Mouse (Mus musculus): ENCODE results near the gene Cish. TPM values are rescaled to one million over a fixed set of nuclear protein-coding genes. Genes with fewer than 3 reads are reported as not detected.

Cish gene
- total RNA-seq, 2 experiments from 2014 or later: 5.8 to 9.4 TPM

- intact Hi-C loops (cut with DNase I): loop anchor here (5.0 kb wide), 1 partner anchor 436 kb away; no protein-coding TSS in a partner anchor
Observed at GRCm38 (mm10) chr9:107338172-107338883, 42.5 kb downstream of the Cish start, which contains the start of gene Hemk1. Gene Hemk1, minus strand, starts transcription at chr9:107338350.

DNA sequence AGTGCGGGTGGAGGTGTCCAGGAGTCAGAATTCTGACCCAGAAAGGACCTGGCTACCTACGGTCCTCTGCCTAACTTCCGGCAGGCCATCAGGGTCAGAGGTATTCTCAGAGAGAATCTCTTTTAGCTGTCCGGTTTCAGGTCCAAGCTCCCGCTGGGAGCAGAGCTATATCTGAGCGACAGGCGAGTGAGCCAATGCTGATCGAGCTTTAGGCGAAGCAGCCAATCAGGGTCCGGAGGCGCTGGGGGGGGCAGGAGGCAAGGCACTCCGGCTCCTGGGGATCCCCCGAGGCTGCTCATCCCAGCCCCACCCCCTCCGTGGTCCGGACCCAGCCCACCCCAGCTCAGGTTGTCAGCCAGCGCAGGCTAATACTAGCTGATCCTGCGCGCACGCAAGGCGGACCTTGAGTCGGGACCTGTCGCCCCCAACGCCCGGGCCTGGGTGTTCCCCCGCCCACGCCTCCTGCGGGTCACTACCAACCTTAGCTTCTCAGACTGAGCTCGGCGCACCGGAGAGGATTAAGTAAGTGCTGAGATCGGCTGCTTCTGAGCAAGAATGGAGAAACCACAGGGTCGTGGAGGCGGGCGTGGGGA is 44.5 kb downstream of the Cish start, which contains the start of gene 6430571L13Rik:
Gene 6430571L13Rik (plus strand): TSS at position 336 of the 593 bp plus-strand sequence.
- DNase-seq (ENCODE audit: low spot score in 2 of 2): peak; percentile 91 to 95
- intact Hi-C loops (cut with DNase I): no loop called here

More at GRCm38 (mm10) chr9:107338172-107338883, 42.5 kb downstream of the Cish start, which contains the start of gene Hemk1:
- DNase-seq (ENCODE audit: low spot score in 2 of 2): peak; percentile 80 to 88

- intact Hi-C loops (cut with DNase I): no loop called here
- DNase-seq (ENCODE audit: low spot score in 2 of 2): no peak
Observed at GRCm38 (mm10) chr9:107340911-107341645, 45.3 kb downstream of the Cish start.

DNA sequence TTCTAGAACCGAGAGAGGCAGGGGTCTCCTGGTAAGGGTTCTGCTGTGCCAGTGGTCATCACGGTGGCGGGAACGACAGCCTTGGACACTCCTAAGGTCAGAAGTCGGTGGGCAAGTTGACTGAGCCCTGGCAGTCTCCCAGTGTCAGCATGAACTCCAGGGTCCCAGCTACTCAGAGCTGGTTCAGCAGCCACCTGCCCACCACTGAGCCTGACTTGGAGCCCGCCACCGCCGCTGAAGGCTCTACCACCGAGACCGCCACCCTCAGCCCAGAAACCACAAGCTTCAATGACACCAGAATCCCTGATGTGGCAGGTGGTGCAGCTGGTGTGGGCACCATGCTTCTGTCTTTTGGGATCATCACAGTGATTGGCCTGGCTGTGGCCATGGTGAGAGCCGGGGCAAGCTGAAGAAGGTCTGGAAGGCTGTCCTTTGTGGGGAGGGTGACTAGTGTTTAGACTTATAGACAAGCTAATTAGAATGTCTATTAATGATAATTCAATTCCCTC is 46.4 kb downstream of the Cish start:
- DNase-seq (ENCODE audit: low spot score in 2 of 2): no peak

GRCm38 (mm10) chr9:107343146-107343943 is 47.5 kb downstream of the Cish start:
- intact Hi-C loops (cut with DNase I): no loop called here
- no peak for DNase-seq (ENCODE audit: low spot score in 2 of 2)

More for the DNA sequence above, 46.4 kb downstream of the Cish start:
- intact Hi-C loops (cut with DNase I): no loop called here

DNA sequence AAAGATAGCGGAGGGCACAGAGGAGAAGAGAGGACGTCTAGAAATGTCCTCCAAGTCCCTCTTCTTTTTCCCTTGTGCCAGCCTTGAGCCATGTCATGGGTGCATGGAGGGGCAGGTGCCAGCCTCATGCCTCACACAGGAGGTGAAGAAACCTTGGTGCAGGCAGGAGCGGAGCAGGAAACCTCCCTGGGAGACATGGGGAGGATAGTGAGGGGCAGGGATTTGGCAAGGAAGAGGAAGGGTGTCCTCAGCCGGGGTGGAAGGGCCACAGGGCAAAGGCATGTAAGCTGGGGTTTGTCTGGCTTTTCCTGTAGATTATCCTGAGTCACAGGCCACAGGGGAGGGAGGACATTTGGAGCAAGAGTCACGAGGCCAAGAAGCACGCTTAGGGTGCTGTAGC is 48.2 kb downstream of the Cish start:
- intact Hi-C loops (cut with DNase I): no loop called here
- no peak for DNase-seq (ENCODE audit: low spot score in 2 of 2)

DNA sequence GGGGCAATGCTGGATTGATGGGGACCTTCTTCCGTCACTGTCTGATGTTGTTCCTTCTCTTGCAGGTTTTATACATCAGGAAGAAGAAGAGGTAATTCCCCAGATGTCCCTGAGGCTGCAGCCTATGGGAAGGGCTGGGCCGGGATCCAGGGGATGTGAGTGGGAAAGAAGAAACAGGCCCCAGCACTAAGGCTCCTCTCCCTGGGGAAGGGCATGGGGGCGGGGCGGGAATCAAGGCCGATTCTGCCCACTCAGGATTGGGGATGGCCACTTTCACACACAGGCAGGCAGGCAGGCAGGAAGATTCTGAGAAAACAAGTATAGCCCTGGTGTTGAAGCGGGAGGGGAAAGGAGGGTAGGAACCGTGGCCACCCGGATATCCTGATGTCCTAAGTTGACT is 50.3 kb downstream of the Cish start:
- no peak for DNase-seq (ENCODE audit: low spot score in 2 of 2)
- intact Hi-C loops (cut with DNase I): no loop called here

DNA sequence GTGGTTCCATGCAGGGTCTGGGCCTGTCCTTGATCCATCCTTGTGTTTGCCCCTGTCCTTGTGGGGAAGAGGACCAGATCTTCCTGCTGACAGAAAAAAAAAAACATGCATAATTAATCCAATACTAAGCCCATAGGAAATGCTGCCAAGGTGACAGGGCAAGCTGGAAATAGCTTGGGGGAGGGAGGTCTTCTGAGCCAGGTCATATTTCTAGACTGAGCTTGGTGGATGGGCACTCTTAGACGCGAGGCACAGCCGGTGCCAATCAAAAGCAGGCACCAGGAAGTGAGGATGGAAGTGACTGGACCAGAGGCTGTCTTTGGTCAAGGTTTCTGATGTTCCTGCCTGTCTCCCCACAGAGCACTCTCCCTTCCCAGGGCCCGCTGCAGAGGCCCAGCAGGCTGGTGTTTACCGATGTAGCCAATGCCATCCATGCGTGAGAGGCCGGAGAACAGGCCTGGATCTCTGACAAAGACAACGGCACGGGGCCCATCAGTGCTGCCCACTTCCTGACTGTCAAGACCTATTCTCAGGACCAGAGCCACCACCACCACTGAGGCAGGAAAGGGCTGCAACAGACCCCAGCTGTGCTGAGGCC is 51.9 kb downstream of the Cish start:
- DNase-seq (ENCODE audit: low spot score in 2 of 2): no peak
- intact Hi-C loops (cut with DNase I): no loop called here

GRCm38 (mm10) chr9:107349321-107349720 is 53.5 kb downstream of the Cish start:
- intact Hi-C loops (cut with DNase I): no loop called here
- DNase-seq (ENCODE audit: low spot score in 2 of 2): no peak

Other genes with a start within 250 kb of the Cish start
- gene Dock3, start 64.1 kb upstream of the Cish start, total RNA-seq (2021): 100 to 1,000 TPM; 188 to 213 TPM
- 1 to 10 TPM; 2.2 to 4.5 TPM for gene Mapkapk3, start 6.1 kb upstream of the Cish start, total RNA-seq (2021)
- 10 to 100 TPM; 17.2 to 18.2 TPM for gene Hemk1, start 42.3 kb downstream of the Cish start, total RNA-seq (2021)
- 1 to 10 TPM; 3.7 to 4.0 TPM for gene 6430571L13Rik, start 44.6 kb downstream of the Cish start, total RNA-seq (2021)
- gene Cacna2d2, start 103.6 kb downstream of the Cish start, total RNA-seq (2021): 10 to 100 TPM; 25.4 to 40.2 TPM
- 10 to 100 TPM; 33.3 to 36.5 TPM for gene Tmem115, start 237.9 kb downstream of the Cish start, total RNA-seq (2021)
- 10 to 100 TPM; 16.2 to 17.4 TPM for gene Cyb561d2, start 246.2 kb downstream of the Cish start, total RNA-seq (2021)
- gene Nprl2, start 246.2 kb downstream of the Cish start, total RNA-seq (2021): 10 to 100 TPM; 40.4 to 41.7 TPM

Measured in left cerebral cortex, postnatal 25 days (tissue).